Mouse (Mus musculus) megakaryocyte, embryonic 14.5 days (primary cell): ENCODE measurements at regions not wholly inside any gene's neighbourhood (a gene's known extent, or its start where the extent isn't known, plus 50 kb on each side); places are given as distances from the start of the nearest gene placed in this dataset.

Source experiments
- FLI1 ChIP-seq: IDR thresholded peaks from 2 replicates; pipeline ENCODE4 v1.6.1; 2012; ENCODE audit warnings: low read length, inconsistent platforms, mixed read lengths
- GATA1 ChIP-seq: IDR thresholded peaks from 3 replicates; pipeline ENCODE4 v1.6.1; 2012; ENCODE audit warnings: mixed read lengths, low read length, inconsistent platforms, borderline replicate concordance

GRCm38 (mm10) chr13:83737031-83737825, 233.4 kb downstream of the Mef2c start:
- no peak for TF ChIP-seq GATA1
- no peak for TF ChIP-seq FLI1
